Mouse (Mus musculus) intestine, embryonic 16.5 days (tissue): Measurements from ENCODE around the gene Slfn2. TPM values are rescaled to one million over a fixed set of nuclear protein-coding genes. Genes with fewer than 3 reads are reported as not detected.

ENCODE experiments used
- ATAC-seq: fragments of 200-750 bp; cut with Nextera tagmentation; 2 replicates; pipeline ENCODE4 v1.8.0; 2017; ENCODE audit warnings: moderate TSS enrichment, moderate library complexity
- H3K27ac ChIP-seq: fragments of 300-500 bp; sonication (generic); 2 replicates; pipeline ENCODE4 v1.5.1; 2014; ENCODE audit warnings: mild to moderate bottlenecking, low read length
- H3K27me3 ChIP-seq: fragments of 300-500 bp; sonication (generic); replicated peaks from 2 replicates; pipeline ENCODE4 v1.6.1; 2014; ENCODE audit warnings: low read length, control low read depth, mixed read lengths; ENCODE audit not compliant: control insufficient read depth, insufficient read depth
- H3K36me3 ChIP-seq: fragments of 300-500 bp; sonication (generic); 2 replicates; pipeline ENCODE4 v1.6.1; 2014; ENCODE audit warnings: low read length, control low read depth; ENCODE audit not compliant: control insufficient read depth, insufficient read depth
- H3K4me1 ChIP-seq: fragments of 300-500 bp; sonication (generic); 2 replicates; pipeline ENCODE4 v1.6.1; 2014; ENCODE audit warnings: low read length, control low read depth, mixed read lengths; ENCODE audit not compliant: control insufficient read depth, insufficient read depth
- H3K4me2 ChIP-seq: fragments of 300-500 bp; sonication (generic); 2 replicates; pipeline ENCODE4 v1.6.1; 2014; ENCODE audit warnings: low read depth, low read length, control low read depth
- H3K4me3 ChIP-seq: fragments of 300-500 bp; sonication (generic); 2 replicates; pipeline ENCODE4 v1.5.1; 2014; ENCODE audit warnings: mild to moderate bottlenecking, low read length
- H3K9ac ChIP-seq: fragments of 300-500 bp; sonication (generic); 2 replicates; pipeline ENCODE4 v1.6.1; 2014; ENCODE audit warnings: low read depth, low read length
- H3K9me3 ChIP-seq: fragments of 300-500 bp; sonication (generic); 2 replicates; pipeline ENCODE4 v1.6.1; 2016; ENCODE audit warnings: low read length, control low read depth; ENCODE audit not compliant: control insufficient read depth
- WGBS: fragments of 180-500 bp; shearing (Covaris S2); extraction: QIAGEN DNeasy Blood & Tissue Kit; methylation state at CpG from one replicate; pipeline ENCODE4 v1.1.7; 2014; 5-methylcytosine and 5-hydroxymethylcytosine counted together
- microRNA-seq: library from miRNA; unstranded; fragments of <30 nt; microRNA quantifications from one replicate; pipeline ENCODE4, GENCODE M21; 2016
- polyA plus RNA-seq: library from polyadenylated mRNA; unstranded; fragments of >200 nt; fragmentation: Nextera tagmentation; extraction: Ambion mirVana; gene quantifications from 2 replicates; pipeline ENCODE4 v1.2.1, GENCODE M21; 2015

The Slfn2 gene
- polyA plus RNA-seq, 1 experiment from 2014 or later = 6.1 TPM

DNA sequence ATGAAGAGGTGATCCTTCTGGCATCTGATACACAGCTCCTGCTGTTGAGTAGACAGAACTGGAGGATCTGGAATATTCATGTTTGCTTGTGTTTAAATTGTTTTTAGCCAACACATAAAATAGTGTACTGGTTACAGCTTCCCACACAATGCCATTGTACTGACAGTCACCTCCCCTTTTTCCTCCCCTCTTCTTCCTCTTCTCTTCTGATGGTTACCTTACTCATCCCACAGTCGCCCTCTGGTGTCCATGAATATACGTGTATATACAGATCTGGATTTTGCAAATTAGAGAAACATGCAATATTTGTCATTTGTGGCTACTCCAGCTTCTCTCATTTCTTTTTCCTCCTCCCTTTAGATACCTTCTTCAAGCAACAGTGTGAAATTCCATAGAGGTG is 50.2 kb downstream of the Slfn2 start:
- H3K4me2 ChIP-seq = no peak overlapping the region
- 23% methylated on average over 2 of the region's 2 CpGs for WGBS
- no peak overlapping the region for H3K27ac ChIP-seq
- no peaks in the 10 kb centered on the region for H3K27me3 ChIP-seq
- no peak overlapping the region for H3K4me3 ChIP-seq
- no peaks in the 10 kb centered on the region for H3K36me3 ChIP-seq
- H3K4me1 ChIP-seq = no peaks in the 10 kb centered on the region
- no peak overlapping the region for H3K9ac ChIP-seq
- H3K9me3 ChIP-seq = no peaks in the 10 kb centered on the region
- no peak for ATAC-seq

GRCm38 (mm10) chr11:83116597-83117227 is 51.8 kb downstream of the Slfn2 start, which contains the start of gene Slfn1:
Gene Slfn1, plus strand, starts transcription at chr11:83116849.
- H3K4me3 ChIP-seq = no peak within 1 kb of the TSS
- H3K9me3 ChIP-seq = no peaks in the 10 kb centered on the region
- no peak within 1 kb of the TSS for H3K9ac ChIP-seq
- no peaks in the 10 kb centered on the region for H3K36me3 ChIP-seq
- no peak within 1 kb of the TSS for H3K27ac ChIP-seq
- no peaks in the 10 kb centered on the region for H3K27me3 ChIP-seq
- ATAC-seq = no peak
- WGBS = 88% methylated on average over 13 of the region's 13 CpGs
- no peaks in the 10 kb centered on the region for H3K4me1 ChIP-seq
- no peak within 1 kb of the TSS for H3K4me2 ChIP-seq

DNA sequence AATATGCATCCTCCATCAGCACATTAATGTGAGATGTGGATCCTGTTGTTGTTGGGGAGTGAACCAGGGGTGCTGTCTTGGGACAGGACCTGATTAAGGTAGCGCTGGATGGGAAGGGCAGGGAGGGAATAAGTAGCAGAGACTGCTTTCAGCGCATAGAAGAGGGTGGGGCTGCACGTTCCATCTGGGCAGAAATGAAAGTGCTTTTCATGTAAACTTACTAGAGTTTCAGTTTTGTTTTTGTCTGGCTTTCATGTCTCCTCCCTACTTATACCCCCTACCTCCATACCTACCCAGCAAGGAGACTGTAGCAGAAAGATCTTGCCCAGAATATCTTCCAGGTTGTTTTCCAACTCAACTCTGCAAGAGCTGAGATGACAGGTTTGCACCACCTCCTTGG is 53.1 kb downstream of the Slfn2 start:
- Histone ChIP-seq H3K4me3 (no peak overlapping the region), H3K27me3 (no peaks in the 10 kb centered on the region), H3K9me3 (no peaks in the 10 kb centered on the region), H3K4me2 (no peak overlapping the region), H3K9ac (no peak overlapping the region), H3K4me1 (no peaks in the 10 kb centered on the region), H3K27ac (no peak overlapping the region), H3K36me3 (no peaks in the 10 kb centered on the region)
- no peak for ATAC-seq
- 33% methylated on average over 3 of the region's 3 CpGs for WGBS

Small RNAs within 50 kb of the gene (microRNA-seq; reads per million reads assigned to microRNA genes)
- gene Gm27598 = not detected

Other genes with a start within 250 kb of the Slfn2 start
- gene Rffl, start 193.9 kb upstream of the Slfn2 start, polyA plus RNA-seq = 13.1 and 13.6 TPM in 2 replicates
- 13.9 and 15.0 TPM in 2 replicates for gene Rad51d, start 174.5 kb upstream of the Slfn2 start, polyA plus RNA-seq
- gene Fndc8, start 173.0 kb upstream of the Slfn2 start, polyA plus RNA-seq = 0.16 and 0.23 TPM in 2 replicates
- gene Nle1, start 156.7 kb upstream of the Slfn2 start, polyA plus RNA-seq = 25.8 and 31.2 TPM in 2 replicates
- 2.3 and 2.6 TPM in 2 replicates for gene Unc45b, start 154.6 kb upstream of the Slfn2 start, polyA plus RNA-seq
- gene Slfn5, start 113.8 kb upstream of the Slfn2 start, polyA plus RNA-seq = 1.5 and 1.8 TPM in 2 replicates
- gene Slfn9, start 73.3 kb upstream of the Slfn2 start, polyA plus RNA-seq = 12.2 and 14.1 TPM in 2 replicates
- 0.53 and 0.59 TPM in 2 replicates for gene Slfn8, start 44.3 kb upstream of the Slfn2 start, polyA plus RNA-seq
- 0.58 and 0.70 TPM in 2 replicates for gene Slfn1, start 51.7 kb downstream of the Slfn2 start, polyA plus RNA-seq
- gene Slfn4, start 110.1 kb downstream of the Slfn2 start, polyA plus RNA-seq = 0.16 and 0.17 TPM in 2 replicates
- 0.72 and 0.95 TPM in 2 replicates for gene Slfn3, start 126.2 kb downstream of the Slfn2 start, polyA plus RNA-seq
- gene Slfn14, start 221.6 kb downstream of the Slfn2 start, polyA plus RNA-seq = 0.37 and 0.73 TPM in 2 replicates
- 46.3 and 49.1 TPM in 2 replicates for gene Ap2b1, start 233.9 kb downstream of the Slfn2 start, polyA plus RNA-seq
- gene Pex12, start 237.5 kb downstream of the Slfn2 start, polyA plus RNA-seq = 15.3 and 16.2 TPM in 2 replicates